Mouse (Mus musculus) frontal cortex, adult (tissue): ENCODE data around the gene Ptpro.

Experiments
- ATAC-seq: cut with Nextera tagmentation; 2 replicates; pipeline ENCODE4 v1.9.2; 2017; ENCODE audit warnings: mild to moderate bottlenecking, moderate library complexity, mixed read lengths; ENCODE audit not compliant: low TSS enrichment

Gene Ptpro

GRCm38 (mm10) chr6:137386344-137386743 lies 134.2 kb downstream of the Ptpro start:
- ATAC-seq, result no peak

GRCm38 (mm10) chr6:137386935-137387334 lies 134.8 kb downstream of the Ptpro start:
- no peak for ATAC-seq

- ATAC-seq, result no peak
Observed at GRCm38 (mm10) chr6:137395075-137395474, 143.0 kb downstream of the Ptpro start.

- peak; percentile 65; the same call in 1 of the 2 replicates for ATAC-seq
Observed at GRCm38 (mm10) chr6:137396106-137396793, 144.1 kb downstream of the Ptpro start.

- ATAC-seq, result no peak
Observed at GRCm38 (mm10) chr6:137397358-137397757, 145.2 kb downstream of the Ptpro start.

GRCm38 (mm10) chr6:137404196-137404595 lies 152.1 kb downstream of the Ptpro start:
- ATAC-seq, result no peak

GRCm38 (mm10) chr6:137405690-137406089 lies 153.6 kb downstream of the Ptpro start:
- no peak for ATAC-seq

GRCm38 (mm10) chr6:137410510-137410909 lies 158.4 kb downstream of the Ptpro start:
- peak; percentile 30; the same call in 1 of the 2 replicates for ATAC-seq

GRCm38 (mm10) chr6:137411901-137412378 lies 159.8 kb downstream of the Ptpro start:
- peak; percentile 27; the same call in 1 of the 2 replicates for ATAC-seq

- no peak for ATAC-seq
Observed at GRCm38 (mm10) chr6:137413045-137413444, 160.9 kb downstream of the Ptpro start.

- peak; percentile 92 for ATAC-seq
Observed at GRCm38 (mm10) chr6:137414531-137415405, 162.6 kb downstream of the Ptpro start.

- ATAC-seq, result no peak
Observed at GRCm38 (mm10) chr6:137422777-137423176, 170.7 kb downstream of the Ptpro start.

GRCm38 (mm10) chr6:137423830-137424229 lies 171.7 kb downstream of the Ptpro start:
- ATAC-seq, result peak; percentile 94

- no peak for ATAC-seq
Observed at GRCm38 (mm10) chr6:137425500-137426432, 173.6 kb downstream of the Ptpro start.

- ATAC-seq, result peak; percentile 52; the same call in 1 of the 2 replicates
Observed at GRCm38 (mm10) chr6:137433521-137434137, 181.5 kb downstream of the Ptpro start.

- no peak for ATAC-seq
Observed at GRCm38 (mm10) chr6:137437486-137437885, 185.4 kb downstream of the Ptpro start.

- peak; percentile 38; the same call in 1 of the 2 replicates for ATAC-seq
Observed at GRCm38 (mm10) chr6:137437902-137438580, 185.9 kb downstream of the Ptpro start.

GRCm38 (mm10) chr6:137440559-137441486 lies 188.7 kb downstream of the Ptpro start:
- ATAC-seq, result peak; percentile 95

GRCm38 (mm10) chr6:137443089-137443488 lies 191.0 kb downstream of the Ptpro start:
- ATAC-seq, result no peak
